ENCODE assay signal across 9 mouse cellular contexts in genomic region chr4:130246132-130246531, GRCm38 (mm10). TPM values are rescaled to one million over a fixed set of nuclear protein-coding genes. Genes with fewer than 3 reads are reported as not detected.
A peak's percentile ranks its signal among the peaks of the same experiment; 100 is the strongest.
DNase-seq lines count a peak whose midpoint lies in the region; ATAC-seq and TF ChIP-seq lines count a peak whose summit lies in the region.
"Had no signal": no experiment of that assay in that cellular context is flagged by ENCODE, and none has a peak within 500 bp of the region (broad histone marks: within the 10 kb centered on the region; RNA-seq: fewer than 3 reads in every experiment).

No protein-coding gene starts in this region.

- no peaks in the 10 kb centered on the region for H3K79me2 ChIP-seq in MEL (ENCODE audit: control insufficient read depth, insufficient read depth, low read length, poor library complexity)

- no peak overlapping the region for H3K4me2 ChIP-seq in liver, postnatal 0 days (ENCODE audit: low read depth, low read length)

- 0 out of 2 replicates have a peak, but pooled peaks have one; percentile 37 for ATAC-seq in liver, postnatal 0 days

- no peak for TF ChIP-seq EP300 in MEL (IDR thresholded peaks at IDR 0.05; ENCODE audit: low read depth in 1 of 2, low read length in 2 of 2)
- TF ChIP-seq EP300 in liver, postnatal 0 days (IDR thresholded peaks at IDR 0.05; ENCODE audit: low read depth) = no peak

- H3K4me1 ChIP-seq in MEL (ENCODE audit: control insufficient read depth in 1 of 2, insufficient read depth in 2 of 2, low read length in 2 of 2) = peaks cover 3 to 12% of the 10 kb centered on the region in 2 experiments; a peak in 3 of 4 replicates
- peaks cover 6% of the 10 kb centered on the region for H3K4me1 ChIP-seq in liver, postnatal 0 days (ENCODE audit: insufficient read depth)

- no peaks in the 10 kb centered on the region for H3K36me3 ChIP-seq in MEL (ENCODE audit: control insufficient read depth in 1 of 2, insufficient read depth in 2 of 2, low read length in 2 of 2)
- H3K36me3 ChIP-seq in liver, postnatal 0 days (replicated peaks; ENCODE audit: insufficient read depth, low read length) = no peaks in the 10 kb centered on the region

- peak; percentile 88 for DNase-seq in 3T3-L1 (ENCODE audit: low read depth, low spot score)
- peak; percentile 84 for DNase-seq in MEL (ENCODE audit: low read depth, low spot score)
- peak; percentile 54 for DNase-seq in cerebellum, adult 11-12 months
- peak; percentile 27 to 89 for DNase-seq in frontal cortex, adult 2 months (ENCODE audit: extremely low spot score in 1 of 2, low spot score in 1 of 2)
- DNase-seq in kidney, postnatal 14 days = peak; percentile 84
- DNase-seq in liver, postnatal 0 days = peak; percentile 86
- peak; percentile 71 for DNase-seq in retina, postnatal 7 days (ENCODE audit: low read depth, low spot score)
- peak; percentile 40 to 77 for DNase-seq in urinary bladder, postnatal 4 days (ENCODE audit: low spot score in 2 of 2)

- no peak overlapping the region for H3K9ac ChIP-seq in MEL (ENCODE audit: control insufficient read depth, low read depth, low read length, poor library complexity, severe bottlenecking)
- no peak overlapping the region for H3K9ac ChIP-seq in liver, postnatal 0 days (replicated peaks)

- H3K27me3 ChIP-seq in MEL (ENCODE audit: control insufficient read depth in 1 of 2, insufficient read depth in 2 of 2, low read length in 2 of 2) = no peaks in the 10 kb centered on the region
- no peaks in the 10 kb centered on the region for H3K27me3 ChIP-seq in liver, postnatal 0 days (ENCODE audit: insufficient read depth, low read length)

- H3K27ac ChIP-seq in MEL (ENCODE audit: control insufficient read depth, low read depth, low read length) = no peak overlapping the region
- no peak overlapping the region for H3K27ac ChIP-seq in liver, postnatal 0 days (ENCODE audit: low read depth)

- WGBS in liver, postnatal 0 days (ENCODE audit: insufficient replicate concordance) = 1% methylated on average over 6 of the region's 6 CpGs

- no peak overlapping the region for H3K4me3 ChIP-seq in MEL (ENCODE audit: control insufficient read depth in 1 of 2, insufficient read depth in 1 of 2, low read depth in 2 of 2, low read length in 2 of 2)
- no peak overlapping the region for H3K4me3 ChIP-seq in liver, postnatal 0 days (ENCODE audit: low read depth, low read length)

- no peaks in the 10 kb centered on the region for H3K9me3 ChIP-seq in MEL (replicated peaks; ENCODE audit: insufficient read depth, low read length)
- no peaks in the 10 kb centered on the region for H3K9me3 ChIP-seq in liver, postnatal 0 days (ENCODE audit: low read length)

- no peak for TF ChIP-seq POLR2A in MEL (IDR thresholded peaks at IDR 0.05; ENCODE audit: control insufficient read depth in 1 of 2, insufficient read depth in 1 of 2, low read depth in 1 of 2, low read length in 2 of 2, poor library complexity in 1 of 2)

- peak; percentile 90 to 95 (median 93) for TF ChIP-seq CTCF in MEL (IDR thresholded peaks at IDR 0.05 in 2 of 3, conservative IDR thresholded peaks at IDR 0.05 in 1 of 3; ENCODE audit: control insufficient read depth in 1 of 3, insufficient read depth in 1 of 3, low read depth in 2 of 3, low read length in 3 of 3, poor library complexity in 1 of 3, severe bottlenecking in 1 of 3)
- peak; percentile 94 for TF ChIP-seq CTCF in liver, postnatal 0 days (IDR thresholded peaks at IDR 0.05; ENCODE audit: low read depth)

- peak; percentile 74 for TF ChIP-seq RAD21 in MEL (IDR thresholded peaks at IDR 0.05; ENCODE audit: low read depth, low read length)

TF ChIP-seq in MEL, 35 proteins besides CTCF, POLR2A, EP300 and RAD21:
- TF ChIP-seq ZC3H11A (IDR thresholded peaks at IDR 0.05; ENCODE audit: low read depth, low read length) (peak; percentile 47), POLR2AphosphoS2 (IDR thresholded peaks at IDR 0.05; ENCODE audit: low read length) (no peak), SMC3 (IDR thresholded peaks at IDR 0.05; ENCODE audit: low read depth, low read length) (peak; percentile 75)

RNA-seq across cellular contexts. Expression of gene Gm853, which starts 23.9 kb away (rescaled TPM):
- not detected in 2 replicates for total RNA-seq in MEL (2012; rRNA removed)
- under 1 TPM in 1 of 2 experiments, not detected in 1; 0.04 TPM for polyA plus RNA-seq in MEL (2012; ENCODE audit: insufficient read depth in 1 of 2, insufficient read length in 2 of 2, low read depth in 1 of 2, low replicate concordance in 2 of 2, missing spikeins in 1 of 2)
- not detected in 2 replicates for polyA plus RNA-seq in frontal cortex, adult 2 months (2012; rRNA removed)
- polyA plus RNA-seq in liver, postnatal 0 days (2015; fragmentation: Nextera tagmentation; extraction: Ambion mirVana) = not detected in 2 replicates
- polyA plus RNA-seq: heart, embryonic 16.5 days had no signal

RNA-seq across cellular contexts. Expression of gene Serinc2, which starts 32.9 kb away (rescaled TPM):
- total RNA-seq in MEL (2012; rRNA removed) = not detected in 2 replicates
- polyA plus RNA-seq in MEL (2012; ENCODE audit: insufficient read depth in 1 of 2, insufficient read length in 2 of 2, low read depth in 1 of 2, low replicate concordance in 2 of 2, missing spikeins in 1 of 2) = under 1 TPM in 1 of 2 experiments, not detected in 1; 0.21 TPM
- 6.9 and 8.4 TPM in 2 replicates for polyA plus RNA-seq in frontal cortex, adult 2 months (2012; rRNA removed)
- polyA plus RNA-seq in liver, postnatal 0 days (2015; fragmentation: Nextera tagmentation; extraction: Ambion mirVana) = 3.4 and 4.4 TPM in 2 replicates
